Mouse (Mus musculus) hindbrain, embryonic 14.5 days (tissue): ENCODE measurements at regions not wholly inside any gene's neighbourhood (a gene's known extent, or its start where the extent isn't known, plus 50 kb on each side); places are given as distances from the start of the nearest gene placed in this dataset.

Source experiments
- ATAC-seq: fragments of 200-750 bp; cut with Nextera tagmentation; 2 replicates; pipeline ENCODE4 v1.8.0; 2017; ENCODE audit warnings: moderate number of reproducible peaks, mild to moderate bottlenecking, moderate TSS enrichment, moderate library complexity; ENCODE audit not compliant: low FRiP score
- DNase-seq: peaks from one replicate; pipeline ENCODE4 v3.0.0-alpha.2; 2015; ENCODE audit warnings: low spot score
- H3K27ac ChIP-seq: fragments of 300-500 bp; sonication (generic); 2 replicates; pipeline ENCODE4 v1.5.1; 2014; ENCODE audit warnings: mild to moderate bottlenecking, moderate library complexity
- H3K27me3 ChIP-seq: fragments of 300-500 bp; sonication (generic); 2 replicates; pipeline ENCODE4 v1.6.1; 2014; ENCODE audit warnings: mild to moderate bottlenecking, low read length, mixed read lengths; ENCODE audit not compliant: control insufficient read depth, insufficient read depth
- H3K36me3 ChIP-seq: fragments of 300-500 bp; sonication (generic); replicated peaks from 2 replicates; pipeline ENCODE4 v1.6.1; 2014; ENCODE audit not compliant: control insufficient read depth, insufficient read depth
- H3K4me1 ChIP-seq: fragments of 300-500 bp; sonication (generic); replicated peaks from 2 replicates; pipeline ENCODE4 v1.6.1; 2014; ENCODE audit warnings: antibody characterized with exemption, low read length, mixed read lengths; ENCODE audit not compliant: control insufficient read depth, insufficient read depth
- H3K4me2 ChIP-seq: fragments of 300-500 bp; sonication (generic); replicated peaks from 2 replicates; pipeline ENCODE4 v1.6.1; 2014; ENCODE audit warnings: mild to moderate bottlenecking, moderate library complexity
- H3K4me3 ChIP-seq: fragments of 300-500 bp; sonication (generic); replicated peaks from 2 replicates; pipeline ENCODE4 v1.5.1; 2014; ENCODE audit warnings: mild to moderate bottlenecking, low read length
- H3K9ac ChIP-seq: fragments of 300-500 bp; sonication (generic); 2 replicates; pipeline ENCODE4 v1.6.1; 2014
- H3K9me3 ChIP-seq: fragments of 300-500 bp; sonication (generic); 2 replicates; pipeline ENCODE4 v1.6.1; 2016; ENCODE audit warnings: low read length; ENCODE audit not compliant: control insufficient read depth
- WGBS: fragments of 180-500 bp; shearing (Covaris S2); extraction: QIAGEN DNeasy Blood & Tissue Kit; methylation state at CpG from one replicate; pipeline ENCODE4 v1.1.7; 2014; 5-methylcytosine and 5-hydroxymethylcytosine counted together

GRCm38 (mm10) chr3:38820787-38821186 lies 66.0 kb upstream of the Fat4 start:
- H3K9me3 ChIP-seq: no peaks in the 10 kb centered on the region
- WGBS: 35% methylated on average over 9 of the region's 9 CpGs
- peak overlapping the region; percentile 17 for H3K4me2 ChIP-seq
- peak; percentile 53; the same call in 1 of the 2 replicates for ATAC-seq
- H3K27ac ChIP-seq: no peak overlapping the region
- no peaks in the 10 kb centered on the region for H3K27me3 ChIP-seq
- no peak overlapping the region for H3K9ac ChIP-seq
- no peak overlapping the region for H3K4me3 ChIP-seq
- peaks cover 10% of the 10 kb centered on the region for H3K4me1 ChIP-seq
- no peak for DNase-seq
- H3K36me3 ChIP-seq: no peaks in the 10 kb centered on the region

DNA sequence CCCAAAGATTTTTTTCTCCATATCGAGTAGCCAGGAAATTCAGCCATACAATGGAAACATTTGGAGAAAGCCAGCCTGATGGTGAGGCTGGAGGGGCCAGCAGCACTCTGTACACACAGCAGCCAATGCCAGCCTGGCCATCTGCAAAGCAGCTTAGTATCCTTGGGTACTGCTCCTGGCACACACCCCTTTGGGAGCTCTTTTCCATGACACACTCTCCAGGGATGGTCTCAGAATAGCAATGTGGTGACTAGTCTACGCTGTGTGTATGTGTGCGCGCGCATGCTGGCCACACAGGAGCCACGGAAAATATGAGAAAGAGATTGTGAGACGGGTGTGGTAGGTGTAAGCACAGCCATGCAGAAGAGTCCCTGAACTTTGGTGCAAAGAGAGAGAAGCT lies 66.4 kb upstream of the Fat4 start:
- no peak overlapping the region for H3K4me3 ChIP-seq
- H3K27ac ChIP-seq: no peak overlapping the region
- DNase-seq: no peak
- peaks cover 10% of the 10 kb centered on the region for H3K4me1 ChIP-seq
- H3K9ac ChIP-seq: no peak overlapping the region
- H3K9me3 ChIP-seq: no peaks in the 10 kb centered on the region
- H3K27me3 ChIP-seq: no peaks in the 10 kb centered on the region
- H3K4me2 ChIP-seq: no peak overlapping the region
- no peaks in the 10 kb centered on the region for H3K36me3 ChIP-seq
- ATAC-seq: peak; percentile 51; the same call in 1 of the 2 replicates
- WGBS: 85% methylated on average over 7 of the region's 7 CpGs

DNA sequence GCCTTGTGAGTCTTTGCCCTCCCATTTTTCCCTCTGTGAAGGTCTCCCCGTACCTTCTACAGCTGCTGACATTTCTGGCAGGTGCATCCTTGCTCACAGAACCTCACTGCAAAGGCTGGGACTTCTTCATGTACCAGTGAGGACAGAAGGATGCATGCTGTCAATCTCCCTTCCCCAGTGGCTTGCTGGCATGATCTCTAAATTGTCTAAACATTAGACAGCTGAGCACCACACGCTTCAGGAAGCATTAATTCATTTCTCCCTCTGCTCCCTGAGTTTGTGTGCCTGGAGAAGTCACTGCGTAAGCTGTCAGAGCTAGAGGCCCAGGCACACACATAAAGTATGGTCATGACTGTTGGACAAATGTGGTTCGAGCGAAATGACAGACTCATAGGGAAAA lies 69.1 kb upstream of the Fat4 start:
- no peak overlapping the region for H3K27ac ChIP-seq
- H3K27me3 ChIP-seq: no peaks in the 10 kb centered on the region
- H3K9me3 ChIP-seq: no peaks in the 10 kb centered on the region
- no peak overlapping the region for H3K9ac ChIP-seq
- WGBS: 60% methylated on average over 5 of the region's 5 CpGs
- H3K4me3 ChIP-seq: no peak overlapping the region
- no peaks in the 10 kb centered on the region for H3K36me3 ChIP-seq
- no peak overlapping the region for H3K4me2 ChIP-seq
- DNase-seq: no peak
- H3K4me1 ChIP-seq: peaks cover 10% of the 10 kb centered on the region
- peak; percentile 27; the same call in 1 of the 2 replicates for ATAC-seq

DNA sequence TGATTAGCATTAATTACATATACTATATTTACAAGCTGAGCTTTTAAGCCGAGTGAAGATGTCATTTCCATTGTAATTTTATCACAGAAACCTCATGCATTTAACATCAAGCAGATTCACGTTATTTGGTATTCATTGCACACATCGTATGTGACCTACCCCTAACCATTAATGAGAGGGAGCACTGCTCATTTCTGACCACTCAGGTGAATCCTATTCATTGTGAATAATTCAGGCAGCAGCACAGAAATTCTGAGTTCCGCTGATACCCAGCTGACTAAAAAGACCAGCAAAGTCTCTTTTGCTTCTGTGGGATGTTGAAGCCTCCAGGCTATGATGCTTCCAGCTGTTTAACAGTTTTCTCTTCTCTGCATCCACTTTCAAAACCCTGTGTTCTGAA lies 74.3 kb upstream of the Fat4 start:
- no peaks in the 10 kb centered on the region for H3K9me3 ChIP-seq
- no peaks in the 10 kb centered on the region for H3K4me1 ChIP-seq
- ATAC-seq: no peak
- no peaks in the 10 kb centered on the region for H3K27me3 ChIP-seq
- no peak overlapping the region for H3K4me3 ChIP-seq
- no peak overlapping the region for H3K4me2 ChIP-seq
- no peaks in the 10 kb centered on the region for H3K36me3 ChIP-seq
- no peak overlapping the region for H3K9ac ChIP-seq
- DNase-seq: no peak
- 39% methylated on average over 4 of the region's 4 CpGs for WGBS
- H3K27ac ChIP-seq: no peak overlapping the region

DNA sequence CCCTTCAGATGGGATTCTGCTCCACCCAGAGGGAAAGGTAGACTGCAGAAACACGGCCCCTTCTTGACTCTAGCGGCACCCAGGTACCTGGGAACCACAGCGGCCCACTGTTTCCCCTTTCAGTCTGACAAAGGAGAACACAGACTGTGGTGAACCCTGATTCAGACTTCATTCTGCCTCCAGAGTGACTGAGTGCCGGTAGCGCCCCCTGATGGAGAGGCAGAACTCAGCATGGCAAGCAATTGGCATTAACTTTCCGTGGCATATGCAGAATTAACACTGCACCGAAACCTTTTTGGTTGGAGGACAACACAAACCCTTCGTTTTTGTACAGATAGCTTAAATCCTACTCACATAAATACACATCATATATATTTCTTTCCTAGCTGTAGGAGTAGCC lies 75.1 kb upstream of the Fat4 start:
- Histone ChIP-seq H3K27me3 (no peaks in the 10 kb centered on the region), H3K9ac (no peak overlapping the region), H3K27ac (no peak overlapping the region), H3K9me3 (no peaks in the 10 kb centered on the region), H3K36me3 (no peaks in the 10 kb centered on the region), H3K4me2 (no peak overlapping the region), H3K4me1 (no peaks in the 10 kb centered on the region), H3K4me3 (no peak overlapping the region)
- 88% methylated on average over 8 of the region's 8 CpGs for WGBS
- ATAC-seq (no peak), DNase-seq (no peak)

DNA sequence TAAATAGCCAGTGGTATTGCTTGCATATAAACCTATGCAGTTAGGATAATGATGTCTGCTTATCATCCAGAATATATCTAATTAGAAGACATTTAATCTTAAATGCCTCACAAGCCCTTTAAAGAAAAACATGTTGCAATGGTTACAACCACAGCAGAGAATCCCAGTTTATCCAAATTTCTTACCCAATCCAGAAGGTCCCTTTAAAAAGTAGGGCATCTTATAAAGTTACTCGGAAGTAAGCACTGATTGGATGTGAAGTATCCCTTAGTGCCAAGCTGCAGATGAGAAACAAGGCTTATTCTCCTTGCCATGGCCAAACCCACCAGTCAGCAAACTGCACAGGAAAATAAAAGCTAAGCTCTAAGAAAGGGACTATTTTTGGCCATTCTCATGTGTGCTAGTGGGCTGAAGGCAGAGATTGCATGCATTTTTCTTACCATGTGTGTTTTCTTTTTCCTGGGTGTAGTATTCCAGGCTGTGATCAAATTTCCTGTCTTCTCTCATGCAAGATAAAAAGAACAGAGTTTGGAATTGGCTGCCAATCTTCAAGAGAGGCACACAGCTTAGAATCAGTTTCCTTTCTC lies 80.2 kb upstream of the Fat4 start:
- WGBS: 85% methylated on average over 1 of the region's 1 CpGs

DNA sequence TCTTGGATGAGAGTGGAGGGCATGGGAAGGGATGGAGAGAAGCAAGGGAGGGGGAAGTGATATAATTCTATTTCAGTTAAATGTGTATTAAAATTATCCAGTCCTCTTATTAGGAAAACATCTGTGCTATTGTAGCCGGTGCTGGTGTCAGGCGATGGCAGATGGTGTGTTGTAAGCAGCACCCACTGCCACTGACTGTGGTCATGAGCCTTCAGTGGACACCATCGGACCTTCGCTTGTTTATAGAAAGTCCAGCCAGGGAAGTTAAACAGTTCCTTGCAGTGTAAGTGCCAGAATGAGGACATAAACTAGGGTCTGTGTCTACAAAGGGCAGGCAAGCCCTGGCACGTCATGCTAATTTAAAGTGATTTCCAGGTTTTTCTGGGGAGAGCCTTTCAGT lies 80.7 kb upstream of the Fat4 start:
- no peak overlapping the region for H3K4me2 ChIP-seq
- DNase-seq (no peak), ATAC-seq (no peak)
- no peaks in the 10 kb centered on the region for H3K36me3 ChIP-seq
- no peak overlapping the region for H3K9ac ChIP-seq
- H3K4me3 ChIP-seq: no peak overlapping the region
- 72% methylated on average over 5 of the region's 5 CpGs for WGBS
- no peak overlapping the region for H3K27ac ChIP-seq
- no peaks in the 10 kb centered on the region for H3K4me1 ChIP-seq
- H3K9me3 ChIP-seq: no peaks in the 10 kb centered on the region
- no peaks in the 10 kb centered on the region for H3K27me3 ChIP-seq

More for the DNA sequence above, 80.2 kb upstream of the Fat4 start:
- Histone ChIP-seq H3K4me2 (no peak overlapping the region), H3K27ac (no peak overlapping the region), H3K9me3 (no peaks in the 10 kb centered on the region), H3K4me3 (no peak overlapping the region), H3K27me3 (no peaks in the 10 kb centered on the region), H3K4me1 (no peaks in the 10 kb centered on the region), H3K9ac (no peak overlapping the region), H3K36me3 (no peaks in the 10 kb centered on the region)
- DNase-seq: no peak
- ATAC-seq: no peak

DNA sequence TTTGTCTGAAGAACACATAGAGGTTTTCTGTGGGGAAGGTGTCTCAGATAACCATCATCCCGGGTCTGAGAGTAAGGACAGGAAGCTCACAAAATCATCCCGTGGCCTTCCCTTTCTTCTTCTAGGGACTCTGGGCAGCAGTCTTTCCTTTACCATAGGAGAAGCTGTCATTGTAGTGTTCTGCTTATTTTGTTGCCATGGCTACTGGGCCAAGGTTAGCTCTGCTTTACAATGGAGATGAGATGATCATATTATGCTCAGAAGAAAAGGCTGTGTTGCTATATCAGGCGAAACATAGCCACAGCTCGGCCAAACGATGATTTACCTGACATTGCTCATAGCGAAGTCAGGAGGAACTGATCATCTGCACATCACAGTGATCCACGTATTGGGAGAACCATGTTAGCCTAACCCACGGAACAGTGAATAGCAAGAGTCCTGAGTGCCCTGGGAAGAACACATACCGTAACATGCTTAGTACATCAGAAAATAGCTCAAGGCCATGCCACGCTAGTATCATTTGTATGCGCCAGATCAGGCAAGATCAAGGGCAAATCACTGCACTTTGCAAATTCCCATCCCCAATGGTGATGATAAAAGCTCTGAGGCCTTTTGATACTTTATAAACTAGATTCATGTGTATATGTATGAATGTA lies 91.0 kb upstream of the Fat4 start:
- no peaks in the 10 kb centered on the region for H3K36me3 ChIP-seq
- peaks cover 9% of the 10 kb centered on the region; the same call in 1 of the 2 replicates for H3K4me1 ChIP-seq
- ATAC-seq (peak; percentile 75; the same call in 1 of the 2 replicates), DNase-seq (peak; percentile 25)
- H3K9ac ChIP-seq: no peak overlapping the region
- no peaks in the 10 kb centered on the region for H3K27me3 ChIP-seq
- no peaks in the 10 kb centered on the region for H3K9me3 ChIP-seq
- H3K27ac ChIP-seq: 0 out of 2 replicates have a peak overlapping the region, but pooled peaks have one; percentile 36
- H3K4me2 ChIP-seq: no peak overlapping the region
- 59% methylated on average over 11 of the region's 11 CpGs for WGBS
- H3K4me3 ChIP-seq: no peak overlapping the region

- Histone ChIP-seq H3K27me3 (no peaks in the 10 kb centered on the region), H3K36me3 (no peaks in the 10 kb centered on the region), H3K9me3 (no peaks in the 10 kb centered on the region), H3K27ac (no peak overlapping the region), H3K4me2 (no peak overlapping the region), H3K9ac (no peak overlapping the region), H3K4me3 (no peak overlapping the region), H3K4me1 (peaks cover 9% of the 10 kb centered on the region; the same call in 1 of the 2 replicates)
- WGBS: 83% methylated on average over 3 of the region's 3 CpGs
- no peak for DNase-seq
- no peak for ATAC-seq
Measured at GRCm38 (mm10) chr3:38793221-38793620, 93.5 kb upstream of the Fat4 start.
